Mouse (Mus musculus) MEL-GATA-1-ER (cell line): ENCODE measurements around the gene Neb.

Source experiments
- DNase-seq: peaks from one replicate; pipeline ENCODE4 v3.0.0-alpha.2; 2012; ENCODE audit warnings: low read depth; ENCODE audit errors: extremely low read depth

The Neb gene

GRCm38 (mm10) chr2:52314922-52315730 lies 63.1 kb downstream of the Neb start:
- peak; percentile 72 for DNase-seq

GRCm38 (mm10) chr2:52310757-52311156 lies 67.5 kb downstream of the Neb start:
- DNase-seq, result no peak

GRCm38 (mm10) chr2:52306635-52307034 lies 71.6 kb downstream of the Neb start:
- DNase-seq, result no peak

- no peak for DNase-seq
These were observed 73.7 kb downstream of the Neb start for GRCm38 (mm10) chr2:52304554-52304953.

GRCm38 (mm10) chr2:52303405-52303804 lies 74.9 kb downstream of the Neb start:
- no peak for DNase-seq

- no peak for DNase-seq
These were observed 80.3 kb downstream of the Neb start for GRCm38 (mm10) chr2:52297969-52298368.

- no peak for DNase-seq
These were observed 81.5 kb downstream of the Neb start for GRCm38 (mm10) chr2:52296779-52297178.

GRCm38 (mm10) chr2:52287436-52287835 lies 90.8 kb downstream of the Neb start:
- DNase-seq, result no peak

- DNase-seq, result no peak
These were observed 91.9 kb downstream of the Neb start for GRCm38 (mm10) chr2:52286421-52286820.

GRCm38 (mm10) chr2:52272146-52272545 lies 106.1 kb downstream of the Neb start:
- DNase-seq, result no peak

GRCm38 (mm10) chr2:52270911-52271310 lies 107.4 kb downstream of the Neb start:
- no peak for DNase-seq

GRCm38 (mm10) chr2:52262149-52262548 lies 116.1 kb downstream of the Neb start:
- DNase-seq, result peak; percentile 6

GRCm38 (mm10) chr2:52252037-52252436 lies 126.2 kb downstream of the Neb start:
- DNase-seq, result no peak

- no peak for DNase-seq
These were observed 129.9 kb downstream of the Neb start for GRCm38 (mm10) chr2:52248316-52248826.

GRCm38 (mm10) chr2:52245091-52245490 lies 133.2 kb downstream of the Neb start:
- no peak for DNase-seq

- no peak for DNase-seq
These were observed 135.6 kb downstream of the Neb start for GRCm38 (mm10) chr2:52242691-52243090.

GRCm38 (mm10) chr2:52237892-52238291 lies 140.4 kb downstream of the Neb start:
- no peak for DNase-seq

- DNase-seq, result no peak
These were observed 150.7 kb downstream of the Neb start for GRCm38 (mm10) chr2:52227584-52227983.

GRCm38 (mm10) chr2:52224366-52224765 lies 153.9 kb downstream of the Neb start:
- no peak for DNase-seq

GRCm38 (mm10) chr2:52220074-52220473 lies 158.2 kb downstream of the Neb start:
- DNase-seq, result peak; percentile 42

- DNase-seq, result no peak
These were observed 162.3 kb downstream of the Neb start for GRCm38 (mm10) chr2:52215945-52216344.

GRCm38 (mm10) chr2:52212561-52212961 lies 165.7 kb downstream of the Neb start:
- DNase-seq, result no peak

- no peak for DNase-seq
These were observed 166.8 kb downstream of the Neb start for GRCm38 (mm10) chr2:52211358-52211899.
